12 mouse cellular contexts compared by ENCODE assay signal in genomic region chr11:86914329-86914728, GRCm38 (mm10).
DNase-seq lines count a peak whose midpoint lies in the region; ATAC-seq lines count a peak whose summit lies in the region.
"Had no signal": no experiment of that assay in that cellular context is flagged by ENCODE, and none has a peak within 500 bp of the region (broad histone marks: within the 10 kb centered on the region; RNA-seq: fewer than 3 reads in every experiment).

No protein-coding gene starts in this region.

- DNase-seq in adrenal gland, adult (ENCODE audit: inconsistent age in 2 of 2, low spot score in 1 of 2) = peak; percentile 48 to 79
- no peak for DNase-seq in adrenal gland, adult 18-20 months (ENCODE audit: low spot score in 2 of 2)
- DNase-seq in layer of hippocampus, adult 8-10 months (ENCODE audit: low spot score in 2 of 2) = peak; percentile 35 to 56
- DNase-seq in layer of hippocampus, adult 9-10 months (ENCODE audit: low spot score) = no peak
- peak; percentile 32 to 44 for DNase-seq in frontal cortex, postnatal 25 days (ENCODE audit: low spot score in 2 of 2)
- peak; percentile 45 to 54 for DNase-seq in right cerebral cortex, postnatal 10 days (ENCODE audit: low spot score in 2 of 2)
- no peak for DNase-seq in cerebellum, postnatal 14 days
- DNase-seq: cerebellum, postnatal 36 days; gastrocnemius, postnatal 10 days; kidney, adult 11 months; kidney, postnatal 4 days had no signal

- no peak for ATAC-seq in erythroblast, adult 5-6 weeks (replicated peaks; ENCODE audit: low FRiP score, poor library complexity, severe bottlenecking)

Comparison
In these comparisons a context has a peak if more than half of its experiments do, and no peak if none do; other contexts are left out.
1. DNase-seq: peak in adrenal gland, adult (2 of 2), layer of hippocampus, adult 8-10 months (2 of 2), frontal cortex, postnatal 25 days (2 of 2) and right cerebral cortex, postnatal 10 days (2 of 2); none in adrenal gland, adult 18-20 months (0 of 2), layer of hippocampus, adult 9-10 months (single experiment) and cerebellum, postnatal 14 days (0 of 2).